ENCODE assay signal across 12 mouse cellular contexts in genomic region chr11:52525446-52525845, GRCm38 (mm10).
"Had no signal": no experiment of that assay in that cellular context is flagged by ENCODE, and none has a peak within 500 bp of the region (broad histone marks: within the 10 kb centered on the region; RNA-seq: fewer than 3 reads in every experiment).

No protein-coding gene starts in this region.

- ATAC-seq: liver, embryonic 12.5 days; lung, postnatal 0 days; midbrain, embryonic 15.5 days had no signal

- DNase-seq: lung, adult 18-20 months; lung, postnatal 14 days; lung, postnatal 36 days; right cerebral cortex, postnatal 14 days; right cerebral cortex, postnatal 4 days; spleen, adult 18-20 months; thymus, adult 2 months had no signal

- H3K36me3 ChIP-seq: liver, embryonic 12.5 days; lung, embryonic 15.5 days; midbrain, embryonic 15.5 days; neural tube, embryonic 12.5 days had no signal

- H3K27me3 ChIP-seq: liver, embryonic 12.5 days; lung, embryonic 15.5 days; midbrain, embryonic 15.5 days; neural tube, embryonic 12.5 days had no signal

- H3K9me3 ChIP-seq: liver, embryonic 12.5 days; lung, embryonic 15.5 days; midbrain, embryonic 15.5 days; neural tube, embryonic 12.5 days had no signal

- H3K4me1 ChIP-seq: neural tube, embryonic 12.5 days had no signal

- H3K4me3 ChIP-seq: liver, embryonic 12.5 days; lung, embryonic 15.5 days; midbrain, embryonic 15.5 days; neural tube, embryonic 12.5 days had no signal
